Mouse (Mus musculus): ENCODE measurements at regions not wholly inside any gene's neighbourhood (a gene's known extent, or its start where the extent isn't known, plus 50 kb on each side); places are given as distances from the start of the nearest gene placed in this dataset.

DNA sequence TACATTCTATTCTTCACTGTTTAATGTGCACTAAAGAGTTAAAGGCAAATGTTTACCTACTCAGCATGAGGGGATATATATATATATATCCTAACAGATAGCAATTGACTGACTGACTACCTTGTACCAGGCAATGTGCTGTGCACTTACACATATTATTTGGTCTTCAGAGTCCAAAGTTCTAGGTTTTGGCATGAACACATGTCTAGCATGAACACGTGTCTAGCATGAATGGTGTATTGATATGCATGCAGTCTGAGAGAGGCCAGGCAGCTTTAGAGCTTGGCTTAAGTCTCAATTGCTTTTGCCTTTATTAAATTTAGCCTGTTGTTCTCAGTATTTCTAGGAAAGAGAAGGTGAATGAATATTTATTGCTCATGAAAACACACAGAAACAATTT lies 161.4 kb downstream of the Btg1 start:
- no peak for DNase-seq (ENCODE audit: extremely low spot score in 1 of 2, low spot score in 1 of 2)

DNA sequence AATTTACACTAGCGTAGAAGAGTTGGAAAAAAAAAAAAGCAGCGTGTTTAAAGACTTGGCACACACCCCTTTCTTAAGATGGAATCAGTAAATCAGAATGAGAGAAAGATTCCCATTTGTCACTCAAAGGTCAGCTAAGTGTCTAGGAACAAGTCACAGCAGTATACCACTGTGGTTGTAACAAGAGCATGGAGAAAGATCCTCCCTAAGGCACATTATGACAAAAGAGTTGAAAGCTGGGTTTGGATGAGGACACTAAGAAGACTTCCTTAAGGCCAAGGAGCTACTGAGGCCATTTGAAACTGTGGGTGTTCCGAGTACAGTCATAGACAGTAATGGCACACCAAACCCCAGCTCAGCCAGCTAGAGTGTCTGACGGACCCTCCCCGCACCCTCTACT lies 167.2 kb downstream of the Btg1 start:
- no peak for DNase-seq (ENCODE audit: extremely low spot score in 1 of 2, low spot score in 1 of 2)

DNA sequence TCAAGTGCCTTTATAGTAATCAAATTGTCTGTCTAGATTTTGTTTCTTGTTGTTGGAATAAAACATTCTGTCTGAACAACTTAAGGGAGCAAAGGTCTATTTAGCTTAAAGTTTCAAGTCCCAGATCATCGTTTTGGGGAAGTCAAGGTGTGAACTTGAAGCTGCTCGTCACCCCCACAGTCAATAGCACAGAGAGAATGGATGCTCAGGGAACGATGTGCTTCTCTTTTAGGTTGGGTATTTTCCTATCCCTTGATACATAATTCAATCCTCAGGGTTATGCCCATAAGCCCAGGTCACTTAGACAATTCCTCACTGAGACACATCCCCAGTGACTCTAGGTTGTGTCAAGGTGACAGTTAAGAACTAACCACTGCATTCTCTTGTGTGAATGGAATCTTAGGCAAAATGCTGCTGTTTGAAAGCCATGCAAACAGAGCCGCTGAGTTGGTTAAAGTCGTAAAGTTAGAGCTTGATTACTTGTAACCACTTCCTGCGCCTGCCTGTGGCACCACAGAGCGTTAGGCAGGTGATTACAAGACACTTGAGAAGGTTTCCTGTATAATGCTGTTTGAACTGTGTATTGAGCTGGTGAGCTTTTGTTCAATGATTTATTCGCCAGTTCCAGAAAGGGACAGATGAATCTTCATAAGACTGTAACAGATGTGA lies 170.2 kb downstream of the Btg1 start:
- no peak for DNase-seq (ENCODE audit: extremely low spot score in 1 of 2, low spot score in 1 of 2)

DNA sequence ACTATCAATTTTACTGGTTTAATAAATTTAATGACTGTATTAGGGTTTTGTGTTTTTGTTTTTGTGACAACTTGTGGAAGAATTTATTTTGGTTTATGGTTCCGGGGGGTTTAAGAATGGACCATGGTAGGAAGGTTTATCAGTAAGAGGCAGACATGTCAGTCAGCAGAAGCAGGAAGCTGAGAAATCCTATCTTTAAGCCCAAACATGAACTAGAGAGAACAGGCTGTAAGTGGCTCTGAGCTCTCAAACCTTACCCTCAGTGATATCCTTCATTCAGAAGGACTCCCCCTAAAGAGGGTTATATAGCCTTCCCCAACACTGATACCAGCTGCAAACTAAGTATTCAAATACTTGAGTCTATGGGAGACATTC lies 170.8 kb downstream of the Btg1 start:
- DNase-seq (ENCODE audit: extremely low spot score in 1 of 2, low spot score in 1 of 2), result no peak

DNA sequence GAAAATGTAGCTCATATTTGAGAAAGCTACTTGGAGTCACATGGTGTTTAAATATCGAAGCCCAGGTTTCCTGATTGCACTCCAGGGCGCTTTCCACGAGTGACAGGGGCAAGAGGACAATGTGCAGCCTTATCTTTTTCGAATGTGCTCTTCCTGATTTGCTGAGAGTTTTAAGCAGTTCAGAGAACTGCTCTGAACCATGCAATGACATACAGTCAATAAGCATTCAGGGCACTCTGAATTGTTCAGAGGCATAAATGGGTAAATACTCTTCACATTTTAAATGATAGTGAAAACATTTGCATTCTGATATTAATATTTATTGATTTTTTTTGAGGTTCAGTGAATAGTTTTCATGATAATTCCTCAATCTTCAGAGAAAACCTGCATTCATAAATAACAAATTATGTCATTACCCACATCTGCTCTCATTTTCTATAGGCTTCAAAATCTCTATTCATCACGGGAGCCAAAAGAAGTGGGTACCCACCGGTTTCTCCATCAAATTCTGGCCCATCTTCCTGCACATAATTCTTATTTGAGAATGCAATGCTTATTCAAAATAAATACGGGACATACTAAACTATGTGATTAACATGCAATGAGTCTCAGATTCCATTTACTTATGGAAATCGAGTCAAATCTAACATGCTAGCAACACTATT lies 171.7 kb downstream of the Btg1 start:
- no peak for DNase-seq (ENCODE audit: extremely low spot score in 1 of 2, low spot score in 1 of 2)

DNA sequence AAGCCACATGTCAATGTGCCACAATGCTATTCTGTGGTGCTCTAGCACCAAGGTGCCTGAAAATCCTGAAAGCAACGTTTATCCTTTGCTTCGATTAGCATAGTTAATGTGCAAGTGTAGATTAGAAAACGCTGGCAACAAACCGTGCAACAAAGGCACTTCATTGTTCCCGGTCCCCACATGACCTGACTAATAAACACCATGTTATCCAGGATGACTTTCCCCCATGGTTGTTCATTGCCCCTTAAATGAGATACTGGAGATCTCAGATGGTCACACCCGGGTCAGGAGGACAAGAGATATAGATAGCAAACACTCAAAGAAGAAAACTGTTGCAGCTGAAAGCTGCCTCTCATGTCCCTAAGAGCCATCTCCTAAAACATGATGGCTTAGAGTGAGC lies 180.3 kb downstream of the Btg1 start:
- no peak for DNase-seq (ENCODE audit: extremely low spot score in 1 of 2, low spot score in 1 of 2)

DNA sequence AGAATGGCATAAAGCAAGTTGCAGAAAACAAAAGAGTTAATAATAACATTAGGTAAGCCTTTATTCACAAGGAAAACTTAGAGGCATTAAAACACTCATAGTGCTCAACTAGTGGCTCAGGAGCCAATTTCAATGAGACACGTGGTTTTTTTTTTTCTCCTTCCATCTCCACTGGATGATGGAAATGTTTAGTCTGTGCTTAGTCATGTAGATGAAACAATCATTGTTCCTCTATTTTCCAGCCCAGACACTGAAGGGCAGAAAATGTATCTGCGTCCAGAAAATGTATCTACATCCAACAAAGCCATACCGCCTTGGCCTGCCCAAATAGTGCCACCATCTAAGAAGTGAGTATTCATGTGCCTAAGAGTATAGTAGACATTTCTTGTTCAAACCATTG lies 184.0 kb downstream of the Btg1 start:
- no peak for DNase-seq (ENCODE audit: extremely low spot score in 1 of 2, low spot score in 1 of 2)

DNA sequence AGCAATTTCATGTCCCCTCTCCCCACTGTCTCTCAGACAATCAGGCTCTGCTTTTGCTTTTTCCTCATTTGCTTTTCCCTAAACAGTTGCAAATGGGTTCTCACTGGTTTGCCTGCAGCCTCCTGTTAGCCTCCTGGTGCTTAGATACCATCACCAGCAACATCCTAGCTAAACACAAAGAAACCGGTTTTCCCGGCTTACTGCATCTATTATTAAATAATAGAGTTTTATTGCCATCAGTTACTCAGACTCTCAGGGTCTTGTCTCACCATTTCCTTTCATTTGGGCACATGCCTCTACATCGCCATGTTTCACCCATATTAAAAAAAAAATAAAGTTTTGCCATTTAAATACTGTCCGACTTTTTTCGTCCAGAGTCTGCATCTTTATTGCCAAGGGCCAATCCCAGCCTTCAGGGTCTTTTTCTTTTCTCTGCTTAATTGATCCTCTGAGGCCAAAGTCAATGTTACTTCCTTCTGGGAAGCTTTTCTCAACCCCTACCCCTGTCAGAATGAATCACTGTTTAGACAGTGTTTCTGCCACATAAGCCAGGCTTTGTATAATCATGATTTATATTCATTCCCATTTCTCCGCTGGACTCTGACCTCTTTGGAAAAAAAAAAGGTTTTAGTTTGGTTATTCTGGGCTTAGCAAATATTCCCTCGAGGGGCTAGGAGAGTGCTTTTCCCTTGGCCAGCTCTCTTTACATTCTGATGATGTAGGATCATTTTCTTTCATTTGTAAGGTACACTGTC lies 187.4 kb downstream of the Btg1 start:
- no peak for DNase-seq (ENCODE audit: extremely low spot score in 1 of 2, low spot score in 1 of 2)

DNA sequence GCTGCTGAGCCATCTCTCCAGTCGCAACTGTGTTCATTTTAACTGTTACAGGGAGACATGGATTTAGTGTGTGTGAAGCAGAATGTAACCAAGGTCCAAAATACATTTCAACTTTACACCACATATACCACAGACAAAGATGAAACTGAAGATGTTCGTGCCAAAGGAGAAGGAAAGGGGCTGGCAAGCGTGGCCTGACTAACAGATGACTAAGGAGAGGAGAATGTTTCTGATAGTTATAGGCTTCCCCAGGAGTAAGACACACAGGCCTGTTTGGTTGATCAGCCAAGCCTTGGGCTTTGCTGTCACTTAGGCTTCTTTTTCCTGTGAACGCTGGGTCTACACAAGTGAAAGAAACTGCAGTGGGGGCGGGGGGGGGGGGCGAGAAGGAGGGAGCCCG lies 189.8 kb downstream of the Btg1 start:
- no peak for DNase-seq (ENCODE audit: extremely low spot score in 1 of 2, low spot score in 1 of 2)

DNA sequence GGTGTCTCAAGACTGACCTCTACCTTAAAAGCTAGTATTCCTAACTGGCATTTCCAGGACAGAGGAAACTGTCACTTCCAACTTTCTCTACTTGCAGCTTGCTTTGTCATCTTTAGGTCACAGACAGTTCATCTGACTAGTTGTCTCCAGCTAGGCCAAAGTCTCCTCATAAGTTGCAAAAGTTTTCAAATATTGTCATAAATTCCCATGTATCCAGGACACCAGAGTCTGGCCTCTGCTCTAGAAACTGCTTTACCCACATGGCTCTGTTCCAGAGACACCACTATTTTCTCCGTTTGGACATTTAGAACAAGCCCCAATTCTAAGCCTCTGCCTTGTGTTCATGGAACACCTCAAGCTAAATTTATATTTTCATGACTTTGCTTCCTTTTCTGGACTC lies 205.0 kb downstream of the Btg1 start:
- no peak for DNase-seq (ENCODE audit: extremely low spot score in 1 of 2, low spot score in 1 of 2)

DNA sequence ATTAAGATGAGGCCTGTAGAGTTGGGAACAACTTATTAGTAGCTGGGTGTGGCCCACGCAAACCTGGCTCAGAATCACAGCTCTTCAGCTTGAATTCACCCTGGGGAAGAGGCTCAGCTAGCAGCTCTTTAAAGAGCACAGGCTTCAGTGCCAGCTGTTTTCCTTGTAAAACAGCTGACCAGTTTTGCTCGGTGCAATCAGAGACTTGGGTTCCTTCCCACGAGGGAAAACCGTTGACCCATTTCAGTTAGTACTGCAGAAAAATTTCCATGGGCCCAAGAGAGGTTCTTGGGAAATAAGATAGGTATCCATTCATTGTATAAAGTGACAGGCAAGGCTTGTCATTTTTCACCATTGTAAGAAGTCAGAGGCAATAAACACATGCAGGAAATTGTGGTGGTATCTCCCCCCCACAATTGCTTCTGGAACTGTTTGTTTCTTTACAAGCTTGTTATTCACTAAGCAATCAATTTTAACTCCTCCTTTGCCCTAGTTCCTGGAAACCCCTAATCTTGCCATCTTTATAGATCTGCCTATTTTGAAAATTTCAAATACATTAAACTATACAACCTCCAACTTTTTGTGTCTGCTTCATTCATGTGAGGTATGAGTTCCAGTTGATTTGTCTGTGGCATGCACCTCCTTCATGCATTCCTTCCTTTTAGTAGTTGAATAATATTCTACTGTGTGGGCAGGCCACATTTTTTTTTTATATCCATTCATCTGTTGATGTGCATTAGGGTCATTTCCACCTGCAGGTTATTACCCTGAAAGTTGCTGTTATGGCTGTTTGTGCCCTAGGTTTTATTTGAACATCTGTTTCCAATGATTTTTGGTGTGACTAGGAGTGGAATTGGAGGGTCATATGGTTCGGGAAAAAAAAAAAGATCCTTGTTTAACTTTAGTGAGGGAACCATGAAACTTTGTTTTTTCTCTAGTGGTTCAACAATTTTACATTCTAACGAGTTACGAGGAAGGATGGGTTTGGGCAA lies 205.8 kb downstream of the Btg1 start:
- no peak for DNase-seq (ENCODE audit: extremely low spot score in 1 of 2, low spot score in 1 of 2)

DNA sequence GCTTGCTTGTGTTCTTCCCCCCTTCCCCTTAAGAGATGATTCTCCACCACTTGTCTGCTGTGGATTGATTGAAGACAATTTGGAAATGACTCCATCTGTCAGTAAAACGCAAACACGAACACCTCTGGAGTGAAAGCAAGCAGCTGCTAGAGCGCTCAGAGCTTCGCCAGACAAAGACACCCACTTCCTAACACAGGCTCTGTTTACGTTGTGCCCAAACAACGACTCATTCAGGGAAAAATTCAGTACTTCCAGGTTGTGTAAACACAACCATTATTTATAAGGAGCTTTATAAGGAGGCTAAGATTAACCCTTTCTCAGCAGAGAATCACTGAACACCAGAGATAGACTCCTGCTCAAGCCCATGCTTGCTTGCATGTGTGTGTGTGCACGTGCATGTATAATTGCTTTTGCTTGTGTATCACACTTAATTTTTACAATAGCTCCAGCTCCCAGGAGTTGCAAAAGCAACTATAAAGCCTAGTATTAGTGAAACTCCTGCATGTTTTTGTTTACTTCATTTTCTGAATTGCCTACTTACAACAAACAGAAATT lies 209.5 kb downstream of the Btg1 start:
- DNase-seq (ENCODE audit: extremely low spot score in 1 of 2, low spot score in 1 of 2), result no peak

DNA sequence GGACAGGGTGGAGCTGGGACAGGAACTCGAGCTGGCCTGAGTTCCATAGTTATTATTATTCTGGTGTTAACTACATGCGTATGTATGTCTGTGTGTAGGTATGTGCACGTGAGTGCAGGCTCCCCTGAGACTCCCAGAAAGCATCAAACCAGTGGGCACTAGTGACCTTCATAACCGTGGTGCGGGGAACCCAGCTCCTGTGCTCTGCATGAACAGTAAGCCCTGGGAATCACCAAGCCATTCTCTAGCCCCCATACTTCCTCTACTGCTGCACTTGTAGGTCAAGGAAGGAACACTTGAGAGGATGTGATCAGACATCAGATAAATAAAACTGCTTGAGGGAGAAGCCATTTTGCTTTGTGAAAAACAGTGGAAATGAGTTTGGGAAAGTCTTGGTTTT lies 211.2 kb downstream of the Btg1 start:
- DNase-seq (ENCODE audit: extremely low spot score in 1 of 2, low spot score in 1 of 2), result no peak

DNA sequence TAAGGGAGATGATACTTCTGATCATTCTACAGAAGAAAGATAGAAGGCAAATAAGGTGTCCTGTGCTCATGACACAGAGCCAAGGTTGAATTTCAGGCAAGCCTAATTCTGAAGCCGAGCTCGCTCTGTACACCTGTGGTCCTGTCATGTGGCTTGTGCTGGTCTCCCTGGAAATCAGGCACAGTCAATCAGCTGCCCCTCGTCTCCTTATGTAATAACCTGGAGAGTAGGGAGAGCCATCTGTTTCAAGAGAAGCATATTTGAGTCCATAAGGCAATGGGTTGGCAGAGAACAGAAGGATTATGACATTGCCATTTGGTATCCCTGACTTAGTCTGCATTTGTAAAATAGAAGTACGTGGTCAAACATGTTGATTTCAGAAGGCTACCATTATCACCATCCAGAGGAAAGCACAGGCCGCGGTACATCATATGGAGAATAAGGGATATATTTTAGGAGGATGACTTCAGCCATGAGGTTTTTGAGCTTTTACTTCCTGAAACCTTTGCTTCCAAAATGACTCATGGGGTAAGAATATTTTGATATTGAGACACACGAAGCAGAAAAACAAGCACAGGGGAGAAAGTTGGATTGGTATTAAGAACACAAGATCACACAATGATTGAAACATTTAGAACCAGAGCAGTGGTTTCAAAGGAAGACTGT lies 211.9 kb downstream of the Btg1 start:
- no peak for DNase-seq (ENCODE audit: extremely low spot score in 1 of 2, low spot score in 1 of 2)

DNA sequence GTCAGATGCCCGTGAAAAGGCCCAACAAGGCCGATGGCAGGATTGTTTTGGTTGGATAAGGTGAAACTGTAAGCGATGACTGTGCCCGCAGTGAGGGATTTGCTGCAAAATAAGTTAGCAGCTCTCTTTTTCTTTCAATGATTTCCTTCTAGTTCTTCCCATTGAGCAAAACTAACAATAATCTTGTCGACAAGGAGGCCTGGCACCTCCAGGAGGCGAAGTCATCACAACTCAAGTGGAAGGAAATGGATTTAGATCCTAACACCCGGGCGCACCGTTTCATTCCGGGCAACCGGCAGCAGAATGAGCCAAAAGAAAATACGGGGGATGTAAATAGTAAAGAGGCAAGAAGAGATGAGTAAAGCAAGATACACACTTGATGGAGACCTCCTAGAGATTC lies 214.3 kb downstream of the Btg1 start:
- DNase-seq (ENCODE audit: extremely low spot score in 1 of 2, low spot score in 1 of 2), result no peak

DNA sequence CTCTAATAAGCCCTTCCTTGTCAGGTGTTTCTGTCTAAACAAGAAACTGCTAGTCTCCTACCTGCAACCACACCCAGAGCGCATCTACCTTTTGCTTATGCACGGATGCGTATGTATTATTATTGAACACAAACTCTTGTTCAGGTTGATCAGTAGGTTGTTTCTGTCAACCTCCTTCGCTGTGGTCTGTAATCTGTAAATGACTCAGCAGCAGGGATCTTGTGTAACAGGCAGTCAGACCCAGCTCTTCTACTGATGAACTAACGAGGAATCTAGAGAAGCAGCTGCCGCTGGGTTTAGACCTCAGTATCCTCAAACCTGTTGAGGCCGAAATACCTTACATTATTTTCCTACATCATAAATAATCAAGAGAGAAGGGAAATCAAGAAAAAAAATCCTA lies 220.4 kb downstream of the Btg1 start:
- no peak for DNase-seq (ENCODE audit: extremely low spot score in 1 of 2, low spot score in 1 of 2)

DNA sequence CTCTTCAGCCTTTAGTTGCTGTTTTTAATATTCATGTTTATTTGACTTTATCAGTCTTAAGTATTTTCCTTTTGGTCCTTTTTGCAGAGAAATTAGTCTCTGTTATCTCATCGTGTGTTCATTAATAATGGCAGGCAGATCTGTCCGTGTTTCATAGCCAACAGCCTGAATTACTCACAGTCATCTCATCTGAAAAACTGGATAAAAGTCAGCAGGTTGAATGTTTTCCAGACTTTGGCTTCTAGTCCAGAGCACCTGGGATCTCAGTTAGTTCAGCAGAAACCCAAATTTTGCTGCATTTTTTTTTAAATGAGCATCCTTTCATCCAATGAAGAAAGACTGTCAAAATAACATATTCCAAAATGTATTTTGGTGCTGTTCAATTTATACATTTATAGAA lies 224.3 kb downstream of the Btg1 start:
- no peak for DNase-seq (ENCODE audit: extremely low spot score in 1 of 2, low spot score in 1 of 2)

DNA sequence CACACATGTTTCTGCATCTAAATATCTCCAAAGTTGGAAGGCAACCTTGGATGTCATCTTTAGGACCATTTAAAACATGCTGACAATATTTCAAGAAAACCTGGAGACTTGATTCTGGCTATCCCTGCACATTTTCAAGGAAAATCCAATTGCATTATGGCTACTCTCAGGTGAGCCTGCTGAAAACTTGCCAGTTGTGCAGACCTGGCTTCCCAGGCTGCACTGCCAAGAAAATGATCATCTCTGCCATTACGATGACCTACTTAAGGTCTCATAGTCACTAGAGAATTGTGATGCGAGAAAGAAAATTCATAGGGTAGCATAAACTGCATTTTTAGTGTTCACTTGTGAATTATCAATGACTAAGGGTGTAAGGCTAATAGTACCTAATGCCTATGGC lies 225.2 kb downstream of the Btg1 start:
- no peak for DNase-seq (ENCODE audit: extremely low spot score in 1 of 2, low spot score in 1 of 2)

DNA sequence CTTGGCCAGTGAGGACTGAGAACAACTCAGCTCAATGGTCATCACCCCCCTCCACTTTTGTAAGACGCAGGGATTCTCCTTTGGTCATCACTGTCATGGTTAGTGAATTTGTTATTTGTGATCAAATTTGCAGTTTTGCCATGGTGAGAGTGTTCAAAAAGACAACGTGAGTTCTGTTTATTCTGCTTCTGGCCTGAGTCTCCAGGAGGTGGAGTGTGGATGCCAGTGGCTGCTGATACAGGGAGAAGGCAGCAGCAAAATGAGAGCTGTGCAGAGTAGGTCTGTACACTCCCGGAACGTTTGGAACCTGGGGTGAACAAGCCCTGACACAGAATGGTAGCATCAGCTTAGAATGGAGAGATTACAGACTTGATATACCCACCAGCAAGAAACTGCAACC lies 229.1 kb downstream of the Btg1 start:
- DNase-seq (ENCODE audit: extremely low spot score in 1 of 2, low spot score in 1 of 2), result no peak

DNA sequence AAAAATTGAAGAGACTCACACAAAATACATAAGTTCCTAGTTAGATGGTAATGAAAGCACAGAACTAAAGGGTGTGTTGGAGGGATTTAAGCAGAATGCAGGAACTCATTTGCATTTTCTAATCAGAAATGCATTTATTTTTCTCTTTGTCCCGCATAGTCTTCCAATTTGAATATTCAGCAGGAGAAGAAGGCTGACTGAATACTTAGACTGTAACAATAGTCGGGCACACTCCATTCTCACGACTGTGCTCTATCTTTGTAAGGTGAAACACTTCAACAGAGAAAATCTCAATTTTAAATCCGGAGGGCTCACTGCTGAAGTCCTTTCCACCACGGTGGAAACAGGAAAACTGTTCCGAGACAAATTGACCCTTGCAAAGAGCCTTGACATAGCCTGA lies 230.2 kb downstream of the Btg1 start:
- no peak for DNase-seq (ENCODE audit: extremely low spot score in 1 of 2, low spot score in 1 of 2)

Measured in layer of hippocampus, postnatal 25 days (tissue).